Mouse (Mus musculus) adrenal gland, postnatal 14 days (tissue): ENCODE data around the gene Sf3a2. TPM values are rescaled to one million over a fixed set of nuclear protein-coding genes. Genes with fewer than 3 reads are reported as not detected.
"Not testable (repeated sequence)": the region's sequence is repeated elsewhere in the genome, so short reads cannot be mapped to it uniquely, and the experiment has no call there.

Experiments used
- DNase-seq: peaks from one replicate; pipeline ENCODE4 v3.0.0; 2021; ENCODE audit warnings: mixed read lengths
- total RNA-seq: library from RNA; stranded (reverse); gene quantifications from 2 replicates; pipeline ENCODE4 v1.2.3, GENCODE M21; 2021

The Sf3a2 gene
- total RNA-seq, 1 experiment from 2014 or later: 47.6 TPM

GRCm38 (mm10) chr10:80824827-80825226 lies 26.8 kb downstream of the Sf3a2 start:
- no peak for DNase-seq

GRCm38 (mm10) chr10:80826151-80827062 lies 28.4 kb downstream of the Sf3a2 start, which contains the start of gene Oaz1:
TSS of gene Oaz1 (plus strand) at chr10:80826656.
- peak; percentile 98 for DNase-seq

GRCm38 (mm10) chr10:80827063-80827869 lies 29.3 kb downstream of the Sf3a2 start:
- DNase-seq: no peak

GRCm38 (mm10) chr10:80827870-80828420 lies 29.9 kb downstream of the Sf3a2 start:
- no peak for DNase-seq

GRCm38 (mm10) chr10:80828587-80828986 lies 30.6 kb downstream of the Sf3a2 start:
- not testable (repeated sequence) for DNase-seq

GRCm38 (mm10) chr10:80829359-80830278 lies 31.6 kb downstream of the Sf3a2 start:
- no peak for DNase-seq

GRCm38 (mm10) chr10:80831136-80831535 lies 33.1 kb downstream of the Sf3a2 start:
- DNase-seq: peak; percentile 85

- no peak for DNase-seq
Observed at GRCm38 (mm10) chr10:80832818-80833217, 34.8 kb downstream of the Sf3a2 start.

- no peak for DNase-seq
Observed at GRCm38 (mm10) chr10:80835617-80836016, 37.6 kb downstream of the Sf3a2 start.

GRCm38 (mm10) chr10:80836949-80837379 lies 39.0 kb downstream of the Sf3a2 start:
- no peak for DNase-seq

GRCm38 (mm10) chr10:80837827-80838226 lies 39.8 kb downstream of the Sf3a2 start:
- peak; percentile 28 for DNase-seq

GRCm38 (mm10) chr10:80838346-80838912 lies 40.4 kb downstream of the Sf3a2 start:
- DNase-seq: peak; percentile 55

GRCm38 (mm10) chr10:80839848-80840247 lies 41.9 kb downstream of the Sf3a2 start:
- peak; percentile 23 for DNase-seq

GRCm38 (mm10) chr10:80841685-80842084 lies 43.7 kb downstream of the Sf3a2 start:
- no peak for DNase-seq

GRCm38 (mm10) chr10:80842334-80842733 lies 44.3 kb downstream of the Sf3a2 start:
- no peak for DNase-seq

GRCm38 (mm10) chr10:80843087-80843930 lies 45.3 kb downstream of the Sf3a2 start:
- no peak for DNase-seq

- DNase-seq: peak; percentile 73
Observed at GRCm38 (mm10) chr10:80843931-80844547, 46.0 kb downstream of the Sf3a2 start, which contains the start of gene Lingo3. TSS of gene Lingo3 (minus strand) at chr10:80844039.

- no peak for DNase-seq
Observed at GRCm38 (mm10) chr10:80845055-80845693, 47.2 kb downstream of the Sf3a2 start.

- DNase-seq: no peak
Observed at GRCm38 (mm10) chr10:80845732-80846131, 47.7 kb downstream of the Sf3a2 start.
